Mouse (Mus musculus): ENCODE data around the gene March6.

The March6 gene

DNA sequence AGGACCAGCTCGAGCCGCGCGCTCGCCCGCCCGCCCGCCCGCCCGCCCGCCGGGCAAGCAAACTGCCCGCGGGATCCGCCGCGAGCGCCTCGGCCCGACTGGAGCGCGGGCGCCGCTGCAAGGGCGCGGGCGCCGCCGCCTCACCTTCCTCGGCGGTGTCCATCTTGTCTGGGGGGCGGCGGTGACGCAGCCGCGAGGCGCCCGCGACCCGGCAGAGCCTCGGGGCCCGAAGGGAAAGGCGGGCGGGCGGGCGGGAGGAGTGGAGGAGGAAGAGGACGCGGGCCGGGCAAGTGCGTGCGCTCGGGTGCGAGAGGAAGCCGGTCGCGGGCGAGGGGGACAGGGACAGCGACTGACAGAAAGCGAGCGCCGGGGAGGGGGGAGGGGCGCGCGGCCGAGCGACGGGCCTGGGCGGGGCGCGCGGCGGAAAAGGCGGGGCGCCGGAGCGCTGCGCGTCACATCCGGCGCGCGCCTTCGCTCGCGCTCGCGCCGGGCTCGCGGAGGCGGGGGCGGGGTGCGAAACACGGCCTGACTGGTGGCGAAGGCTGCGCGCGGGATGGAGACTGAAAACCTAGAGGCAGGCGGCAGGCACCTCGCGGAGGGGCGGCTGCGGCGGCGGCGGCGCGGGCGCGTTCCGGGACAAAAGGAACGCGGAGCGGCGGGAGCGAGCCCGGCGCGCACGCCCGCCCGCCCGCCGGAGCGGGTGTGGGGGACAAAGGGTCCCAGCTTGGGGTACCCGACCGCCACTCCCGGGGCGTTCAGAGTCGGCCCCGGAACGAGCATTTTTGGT, at the start of gene March6:
March6 (minus strand) TSS at position 395 of the 787 bp plus-strand sequence.
- peak; percentile 94 for DNase-seq

DNA sequence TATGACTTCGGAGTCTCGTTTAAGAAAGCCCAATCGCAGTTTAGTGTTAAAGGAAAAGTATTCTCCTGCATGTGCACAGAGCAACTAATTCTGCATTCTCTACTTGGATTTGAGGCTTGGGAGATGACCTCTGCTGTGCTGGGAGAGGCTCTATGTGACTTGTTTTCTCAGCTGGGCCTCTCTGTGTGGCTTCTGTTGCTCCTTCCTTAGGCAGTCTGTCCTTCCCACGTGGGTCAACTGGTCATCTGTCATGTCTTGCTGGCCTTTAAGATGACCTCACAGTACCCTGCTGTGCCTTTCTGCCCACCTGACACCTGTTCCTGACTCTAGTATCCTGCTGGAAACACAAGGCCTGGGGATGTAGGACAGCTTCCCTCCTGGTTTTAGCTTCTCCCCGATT, 45.2 kb upstream of the March6 start:
- no peak for DNase-seq

DNA sequence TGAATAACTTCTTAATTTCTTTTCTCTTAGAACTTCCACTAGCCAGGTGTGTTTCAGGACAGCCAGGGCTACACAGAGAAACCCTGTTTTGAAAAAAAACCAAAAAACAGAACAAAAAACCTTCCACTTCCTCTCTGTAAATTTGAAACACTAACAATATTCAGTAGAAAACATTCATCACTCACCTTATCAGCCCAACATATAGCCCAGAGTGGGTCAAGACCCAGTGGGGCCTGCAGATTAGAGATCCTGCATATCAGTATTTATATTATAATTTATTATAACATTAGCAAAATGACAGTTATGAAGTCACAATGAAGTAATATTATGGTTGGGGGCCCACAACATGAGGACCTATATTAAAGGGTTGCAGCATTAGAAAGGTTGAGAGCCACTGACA, 42.8 kb upstream of the March6 start:
- no peak for DNase-seq

DNA sequence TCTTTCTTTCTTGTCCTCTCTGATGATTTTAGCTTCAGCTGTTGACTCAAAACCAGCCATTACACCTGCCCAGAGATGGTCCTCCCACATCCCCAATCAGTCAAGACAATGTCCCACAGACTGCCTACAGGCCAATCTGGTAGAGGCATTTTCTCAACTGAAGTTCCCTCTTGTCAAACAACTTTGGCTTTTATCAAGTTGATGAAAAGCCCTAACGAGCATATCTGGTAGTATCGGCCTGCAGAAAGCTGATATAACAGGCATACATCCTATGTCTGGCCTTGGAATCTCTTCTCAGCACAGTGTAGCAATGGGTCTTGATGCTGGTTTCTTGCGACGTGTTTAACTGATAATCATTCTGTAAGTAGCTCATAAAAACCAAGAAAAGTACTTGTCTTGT, 42.4 kb upstream of the March6 start:
- no peak for DNase-seq

DNA sequence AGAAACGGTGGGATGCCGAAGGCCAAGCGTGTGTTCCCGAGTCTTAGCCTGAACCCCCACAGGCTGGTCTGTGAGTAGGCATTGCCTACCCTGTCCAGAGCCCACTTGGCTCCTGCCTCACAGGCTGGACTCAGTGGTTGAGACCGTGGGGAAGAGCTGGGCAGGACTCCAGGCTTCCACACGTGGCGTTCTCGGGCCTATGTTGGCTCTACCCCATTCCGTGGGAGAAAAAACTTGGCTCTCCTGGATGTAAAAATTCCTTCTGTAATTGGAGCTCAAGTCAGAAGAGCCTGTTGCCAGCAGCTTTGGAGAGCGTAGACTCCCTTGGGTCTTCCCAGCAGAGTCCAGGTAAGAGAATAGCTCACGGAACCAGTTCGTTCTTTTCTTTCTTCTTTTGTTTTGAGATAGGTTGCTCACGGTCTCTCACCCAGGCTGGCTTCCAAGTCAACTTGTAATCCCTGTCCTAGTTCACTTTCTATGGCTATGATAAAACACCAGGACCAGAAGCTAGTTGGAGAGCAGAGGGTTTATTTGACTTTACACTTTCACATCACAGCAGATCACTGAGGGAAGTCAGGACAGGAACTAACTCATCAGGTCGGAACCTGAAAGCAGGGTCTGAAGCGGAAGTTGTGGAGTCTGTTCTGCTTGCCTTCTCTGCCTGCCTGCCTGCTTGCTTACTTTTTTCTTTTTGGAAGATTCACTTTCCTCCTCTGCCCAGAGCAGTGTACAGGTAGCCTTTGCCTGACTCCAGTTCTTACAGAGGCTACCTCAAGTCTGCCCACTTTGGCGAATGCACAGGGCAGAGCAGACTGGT, 41.3 kb upstream of the March6 start:
- peak; percentile 56 for DNase-seq

DNA sequence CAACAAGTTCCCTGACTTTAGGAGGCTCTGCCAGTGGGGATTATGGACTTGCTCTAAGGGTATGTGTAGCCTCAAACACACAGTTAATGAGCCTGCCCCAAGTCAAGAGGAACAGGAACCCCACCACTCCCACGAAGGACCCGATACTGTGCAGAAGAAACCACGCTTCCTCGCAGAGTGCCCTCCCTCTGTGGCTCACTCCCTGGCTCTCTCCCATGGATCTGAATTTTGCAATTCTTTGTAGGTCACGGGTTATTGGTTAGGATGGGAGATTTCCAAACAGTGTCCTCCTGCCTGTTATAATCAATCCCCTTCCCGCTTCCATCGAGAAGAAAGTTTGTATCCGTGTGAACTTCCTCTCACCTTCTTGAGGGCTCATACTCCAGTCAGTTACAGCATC, 40.1 kb upstream of the March6 start:
- DNase-seq, result no peak

DNA sequence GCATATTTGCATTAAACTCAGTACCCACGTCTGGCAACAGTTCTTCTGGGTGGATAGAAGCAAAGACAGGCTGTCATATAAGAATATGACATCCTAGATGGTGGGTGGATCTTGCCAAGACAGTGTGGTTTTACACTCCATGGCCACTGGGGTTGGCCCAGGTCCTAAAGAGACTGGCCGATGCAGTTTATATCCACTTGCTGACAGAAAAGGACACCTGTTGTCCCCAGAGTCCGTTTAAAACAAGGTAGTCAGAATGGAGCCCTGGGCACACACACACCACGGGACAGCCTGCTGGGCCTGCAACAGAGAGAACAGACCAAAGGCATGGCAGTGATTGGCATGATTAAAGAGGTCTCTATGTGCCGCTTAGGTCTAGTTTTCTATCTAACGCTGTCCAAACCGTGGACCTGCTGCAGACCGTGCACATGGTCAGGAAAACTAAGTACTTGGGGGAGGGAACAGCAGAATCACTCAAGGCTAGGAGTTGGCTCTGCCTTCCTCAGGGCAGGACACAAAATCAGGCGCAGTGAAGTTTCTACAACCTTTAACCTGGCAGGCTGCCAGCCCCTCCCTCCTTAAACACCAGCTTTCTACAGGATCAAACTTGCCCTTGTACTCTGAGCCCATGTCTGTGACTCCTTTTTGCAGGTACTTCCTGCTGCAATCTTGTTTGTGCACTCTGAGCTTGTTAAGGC, 38.6 kb upstream of the March6 start:
- DNase-seq, result no peak

DNA sequence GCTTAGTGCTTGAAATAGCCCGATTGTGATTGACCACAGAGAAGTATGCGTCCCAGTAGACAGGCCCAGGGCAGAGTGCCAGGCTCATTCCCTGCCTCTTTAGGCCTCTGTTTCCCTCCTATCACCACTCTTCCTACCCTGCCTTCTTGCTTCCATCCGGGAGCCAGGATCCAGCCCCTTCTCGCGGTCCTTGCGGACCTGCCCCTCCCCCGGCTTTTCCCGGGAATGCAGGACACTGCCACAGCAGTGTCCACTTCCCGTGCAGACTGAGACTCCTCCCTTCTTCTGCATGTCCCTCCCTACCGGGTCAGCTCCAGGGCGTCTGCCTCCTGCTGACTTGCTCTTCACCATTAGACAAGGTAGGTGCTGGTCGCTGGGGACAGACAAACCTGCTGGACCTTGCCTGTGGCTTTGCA, 37.7 kb upstream of the March6 start:
- no peak for DNase-seq

DNA sequence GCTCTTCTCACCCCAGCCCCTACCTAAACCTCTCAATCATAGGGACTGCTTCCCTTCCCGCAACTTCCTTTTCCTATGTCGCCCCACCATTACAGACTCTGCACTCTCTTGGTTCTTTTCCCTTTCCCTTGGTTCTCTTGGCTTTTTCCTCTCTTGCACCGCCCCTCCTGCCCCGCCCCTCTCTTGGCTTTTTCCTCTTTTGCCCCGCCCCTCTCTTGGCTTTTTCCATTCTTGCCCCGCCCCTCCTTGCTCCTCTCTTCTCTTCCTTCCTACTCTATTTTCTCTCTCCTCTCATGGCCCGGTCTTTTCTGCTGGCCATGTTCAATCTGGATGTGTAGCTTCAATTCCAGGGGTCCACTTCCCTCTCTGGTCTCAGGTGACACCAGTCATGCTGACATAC, 36.6 kb upstream of the March6 start:
- DNase-seq, result no peak

DNA sequence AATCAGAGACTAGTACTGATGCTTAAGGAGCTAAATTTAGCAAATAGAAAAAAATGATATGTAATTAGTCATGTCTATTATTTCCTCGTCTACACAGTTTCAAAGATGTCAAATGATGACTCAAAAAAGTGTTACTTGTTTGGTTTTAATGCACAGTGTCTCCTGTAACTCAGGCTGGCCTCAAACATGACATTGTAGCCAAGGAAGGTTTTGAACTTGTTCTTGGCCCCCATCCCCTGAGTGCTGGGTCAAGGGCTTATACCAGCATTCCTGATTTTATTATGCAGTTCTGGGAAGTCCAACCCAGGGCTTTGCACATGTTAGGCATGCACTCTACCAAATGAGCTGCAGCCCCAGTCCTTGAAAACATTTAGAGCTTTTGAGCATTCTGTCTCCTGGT, 34.9 kb upstream of the March6 start:
- DNase-seq, result no peak

DNA sequence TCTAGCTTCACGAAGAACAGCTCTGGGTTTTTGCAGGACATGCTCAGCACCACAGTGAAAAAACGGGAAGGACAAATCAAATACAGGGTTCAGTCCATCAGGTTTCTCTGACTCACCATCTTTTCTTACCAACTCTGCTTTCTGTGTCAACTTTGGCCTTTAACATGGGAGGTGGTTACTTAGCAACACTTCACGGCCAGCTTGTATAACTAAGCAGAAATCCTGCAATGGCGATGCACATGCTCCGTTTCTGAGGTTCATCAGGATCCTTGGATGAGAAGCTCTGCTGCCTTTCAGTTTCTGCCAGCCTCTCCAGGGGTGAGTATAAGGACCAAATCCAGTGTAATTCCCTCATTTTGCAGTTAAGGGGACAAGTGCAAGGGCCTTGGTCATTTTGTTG, 34.3 kb upstream of the March6 start, which contains the start of gene Cmbl:
Cmbl (plus strand) TSS at position 206 of the 400 bp plus-strand sequence.
- no peak for DNase-seq

DNA sequence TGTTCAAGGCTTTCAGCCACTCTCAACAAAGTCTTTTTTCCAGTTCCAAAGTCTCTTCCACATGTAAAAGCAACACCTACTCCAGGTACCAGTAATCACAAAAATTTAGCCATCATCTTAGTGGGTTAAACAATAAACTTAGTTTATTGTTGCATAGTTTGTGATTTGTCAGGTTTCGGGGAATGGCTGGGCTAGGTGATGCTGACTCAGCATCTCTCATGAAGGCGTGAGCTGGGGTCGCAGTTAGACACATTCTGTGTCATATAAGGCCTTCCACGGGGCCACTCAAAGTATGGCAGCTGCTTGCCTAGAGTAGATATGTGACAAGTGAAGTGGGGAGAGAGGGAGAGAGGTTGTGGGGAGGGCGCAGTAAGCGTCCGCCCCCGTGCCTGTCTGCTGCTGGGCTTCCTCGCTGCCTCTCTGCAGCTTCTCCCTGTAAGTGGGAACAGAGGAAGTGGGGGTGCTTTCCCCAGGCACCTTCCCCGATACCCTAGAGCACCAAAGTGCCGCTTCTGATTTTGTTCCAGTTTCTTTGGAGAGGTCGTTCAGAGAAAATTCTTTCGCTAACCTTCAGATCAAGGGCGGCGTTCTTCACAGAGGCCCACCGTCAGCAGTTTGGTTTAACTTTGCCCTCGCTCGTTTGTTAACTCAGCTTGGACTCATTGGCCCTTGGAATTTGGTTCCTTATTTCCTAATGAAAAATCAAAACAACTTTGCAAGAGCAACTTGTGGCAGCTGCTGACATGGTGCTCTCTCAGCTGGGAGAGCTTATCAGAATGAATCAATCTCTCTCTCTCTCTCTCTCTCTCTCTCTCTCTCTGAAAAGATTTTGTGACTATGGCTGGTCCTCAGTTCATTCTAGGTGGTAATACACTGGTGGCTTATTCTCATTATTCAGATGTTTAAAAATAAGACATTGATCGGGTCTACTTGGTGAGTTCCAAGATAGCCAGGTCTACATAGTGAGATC, 33.0 kb upstream of the March6 start:
- no peak for DNase-seq

DNA sequence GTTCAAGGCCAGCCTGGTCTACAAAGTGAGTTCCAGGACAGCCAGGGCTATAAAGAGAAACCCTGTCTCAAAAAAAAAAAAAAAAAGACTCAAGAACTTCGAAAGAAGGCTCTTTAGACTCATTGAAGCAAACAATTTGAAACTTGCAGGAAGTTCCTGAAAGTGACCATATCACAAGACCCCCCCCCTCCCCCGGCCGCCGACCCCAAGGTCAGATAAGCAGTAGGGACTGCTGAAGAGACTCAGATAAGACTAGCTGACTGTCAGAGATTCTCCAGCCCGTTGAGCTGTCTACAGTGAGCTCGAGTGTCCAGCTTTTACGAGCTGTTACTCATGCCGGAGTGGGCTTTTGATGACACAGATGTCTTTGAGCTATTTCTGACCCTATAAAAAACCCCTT, 32.0 kb upstream of the March6 start:
- no peak for DNase-seq

DNA sequence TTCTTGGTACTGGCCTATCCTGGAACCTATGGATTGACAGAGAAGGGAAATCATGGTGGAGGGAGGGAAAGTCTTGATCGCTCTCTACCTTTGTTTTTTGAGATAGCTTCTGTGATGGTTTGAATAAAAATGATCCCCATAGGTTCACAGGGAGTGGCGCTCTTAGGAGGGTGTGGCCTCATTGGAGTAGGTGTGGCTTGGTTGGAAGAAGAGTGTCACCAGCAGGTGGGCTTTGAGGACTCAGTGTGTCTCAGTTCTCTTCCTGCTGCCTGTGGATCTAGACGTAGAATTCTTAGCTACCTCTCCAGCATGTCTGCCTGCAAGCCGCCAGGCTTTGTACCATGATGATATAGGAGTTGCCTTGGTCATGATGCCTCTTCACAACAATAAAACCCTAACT, 31.1 kb upstream of the March6 start:
- no peak for DNase-seq

DNA sequence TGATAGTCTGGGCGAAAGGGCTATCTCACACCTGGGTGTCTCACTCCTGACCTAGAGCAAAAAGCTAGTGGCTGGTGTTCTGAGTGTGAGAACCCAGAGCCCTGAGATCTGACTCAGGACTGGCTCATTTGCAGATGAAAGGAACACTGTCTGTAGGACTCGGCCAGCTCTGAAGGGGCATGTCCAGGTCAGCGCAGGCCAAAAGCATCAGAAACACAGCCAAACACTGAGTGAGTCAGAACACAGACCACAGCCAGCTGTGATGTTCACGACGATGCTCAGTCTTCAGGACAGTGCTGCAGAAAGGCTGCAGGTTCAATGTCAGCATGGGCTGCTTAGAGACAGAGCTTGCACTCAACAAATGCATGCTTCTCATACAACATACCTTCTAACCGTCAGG, 30.5 kb upstream of the March6 start:
- no peak for DNase-seq

DNA sequence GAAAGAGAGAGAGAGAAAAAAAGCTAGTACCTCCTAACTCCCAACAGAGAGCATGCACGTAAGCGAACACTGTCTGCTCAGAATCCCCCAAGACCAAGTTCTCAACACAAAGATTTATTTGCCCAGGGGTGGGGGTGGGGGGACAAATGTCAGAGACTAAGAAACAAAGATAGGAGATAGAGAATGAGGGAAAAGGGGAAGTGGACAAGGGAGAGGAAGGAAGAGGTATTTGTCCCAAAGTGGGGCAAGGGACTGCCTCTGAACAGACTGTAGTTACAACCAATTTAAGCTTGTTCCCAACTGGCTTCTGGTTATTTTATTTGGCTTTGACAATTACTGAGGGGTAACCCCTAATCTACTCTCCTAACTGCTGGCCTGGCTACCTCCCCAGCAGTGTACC, 24.0 kb upstream of the March6 start:
- no peak for DNase-seq

DNA sequence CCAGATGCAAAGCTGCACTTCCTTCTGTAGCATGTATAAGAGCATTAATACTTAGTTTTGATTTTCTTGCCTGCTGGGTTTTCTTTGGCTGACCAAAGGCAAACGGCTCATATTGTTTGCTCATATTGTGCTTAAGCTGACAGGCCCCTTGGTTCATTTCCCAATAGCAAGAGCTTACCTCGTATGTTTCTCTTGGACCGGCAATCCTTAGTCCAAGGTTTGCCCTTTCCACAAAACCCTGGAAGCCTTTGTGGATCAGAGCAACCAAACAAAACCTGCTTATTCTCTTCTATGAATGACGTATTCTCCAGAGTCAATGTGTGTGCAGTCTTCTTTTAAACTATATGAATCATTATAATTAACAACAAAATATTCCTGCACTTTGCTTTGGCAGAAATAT, 19.5 kb upstream of the March6 start:
- no peak for DNase-seq

DNA sequence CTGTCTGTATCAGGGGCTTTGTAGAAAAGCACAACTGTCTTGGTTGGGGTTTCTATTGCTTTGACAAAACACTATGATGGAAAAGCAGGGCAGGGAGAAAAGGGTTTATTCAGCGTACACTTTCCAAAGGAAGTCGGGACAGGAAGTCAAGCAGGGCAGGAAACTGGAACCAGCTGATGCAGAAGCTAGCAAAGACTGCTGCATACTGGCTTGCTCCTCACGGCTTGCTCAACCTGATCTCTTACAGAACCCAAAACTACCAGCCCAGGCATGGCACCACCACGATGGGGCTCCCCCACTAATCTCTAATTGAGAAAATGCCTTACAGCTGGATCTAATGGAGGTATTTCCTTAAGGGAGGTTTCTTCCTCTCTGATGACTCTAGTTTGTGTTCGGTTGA, 16.6 kb upstream of the March6 start:
- no peak for DNase-seq

DNA sequence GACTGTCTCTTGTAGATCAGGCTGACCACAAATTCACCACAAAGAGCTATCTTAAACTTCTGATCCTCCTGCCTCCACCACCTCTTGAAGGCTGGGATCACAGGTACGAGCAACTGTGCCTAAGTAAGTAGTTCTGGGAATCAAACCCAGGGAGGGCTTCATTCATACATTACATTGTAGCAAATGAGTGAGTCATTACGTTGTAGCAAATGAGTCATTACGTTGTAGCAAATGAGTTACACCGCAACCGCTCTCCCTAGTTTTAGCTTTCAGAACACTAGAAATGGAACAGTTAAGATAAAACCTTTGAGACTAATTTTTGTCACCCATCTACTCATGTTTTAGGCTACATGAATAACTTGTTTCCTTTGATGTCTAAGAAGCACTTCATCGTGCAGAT, 15.4 kb upstream of the March6 start:
- DNase-seq, result no peak

DNA sequence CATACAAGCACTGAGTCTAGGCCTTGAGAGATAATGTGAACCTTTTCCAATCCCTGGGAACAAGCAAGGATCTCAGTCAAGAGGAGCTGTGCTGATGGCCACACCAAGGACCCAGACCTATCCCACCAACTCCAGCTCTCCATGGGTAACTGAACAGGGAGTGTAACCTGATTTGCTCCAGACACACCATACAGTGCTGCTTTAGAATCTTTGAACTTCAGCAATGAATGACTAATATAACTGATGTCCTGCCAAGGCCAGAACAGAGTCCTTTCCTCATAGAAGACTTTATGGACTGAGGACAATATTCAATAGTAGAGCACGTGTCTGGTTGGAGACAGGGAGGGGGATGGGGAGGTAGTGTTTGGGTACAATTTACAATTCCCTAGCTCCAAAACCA, 14.2 kb upstream of the March6 start:
- no peak for DNase-seq

DNA sequence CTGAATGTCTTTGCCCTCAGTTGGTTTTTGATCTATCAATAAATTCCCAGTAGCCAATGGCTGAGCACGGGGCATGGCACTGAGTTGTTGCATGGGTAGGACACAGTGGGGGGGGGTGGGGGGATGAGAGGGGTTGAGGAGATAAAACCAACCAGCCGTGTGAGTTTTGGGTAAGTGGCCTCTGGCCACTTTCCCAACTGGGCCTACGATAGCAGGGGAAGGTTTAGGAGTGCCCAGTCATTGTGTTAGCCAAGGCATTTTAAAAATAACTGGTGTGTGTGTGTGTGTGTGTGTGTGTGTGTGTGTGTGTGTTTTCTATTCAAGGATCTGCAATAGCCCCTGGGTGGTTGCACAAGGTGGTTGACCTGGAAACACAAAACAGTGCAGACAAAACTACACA, 12.4 kb upstream of the March6 start:
- no peak for DNase-seq

Data from layer of hippocampus, adult 9-11 months (tissue).